8 mouse cellular contexts compared by ENCODE assay signal in genomic region chr11:121053536-121053935, GRCm38 (mm10). TPM values are rescaled to one million over a fixed set of nuclear protein-coding genes. Genes with fewer than 3 reads are reported as not detected.
DNase-seq lines count a peak whose midpoint lies in the region; ATAC-seq lines count a peak whose summit lies in the region.

No protein-coding gene starts in this region.

- peak; percentile 80 for DNase-seq in Muller cell, postnatal 12 days (ENCODE audit: inconsistent ontology term)
- peak; percentile 36 for DNase-seq in brain, embryonic 18.5 days (ENCODE audit: low read depth, low spot score)
- DNase-seq in heart, postnatal 14 days: peak; percentile 77 to 89
- peak; percentile 65 for DNase-seq in layer of hippocampus, adult 9-11 months
- peak; percentile 91 for DNase-seq in lung, postnatal 36 days
- peak; percentile 53 for DNase-seq in spleen, adult 12 weeks (ENCODE audit: low spot score)

- intact Hi-C loops in heart, postnatal 14 days (cut with DNase I): no loop called here

- ATAC-seq in erythroid progenitor cell, adult 5-6 weeks (replicated peaks; ENCODE audit: low FRiP score, poor library complexity, severe bottlenecking): peak; percentile 82
- no peak for ATAC-seq in activated CD4-positive, CD25-positive, alpha-beta regulatory T cell, adult 4 months

RNA-seq across cellular contexts. Expression of gene Sectm1b, which starts 9.8 kb away (rescaled TPM):
- not detected in 2 replicates for total RNA-seq in erythroid progenitor cell, adult 5-6 weeks (2015; ENCODE audit: low replicate concordance)
- total RNA-seq in erythroid progenitor cell, adult 5-6 weeks (2017; ENCODE audit: low replicate concordance): not detected in 2 replicates
- not detected for total RNA-seq in heart, postnatal 14 days (2021)
- polyA plus RNA-seq in activated CD4-positive, CD25-positive, alpha-beta regulatory T cell, adult 4 months (2017; shearing (Covaris generic)): not detected

RNA-seq across cellular contexts. Expression of gene Cd7, which starts 14.3 kb away (rescaled TPM):
- total RNA-seq in erythroid progenitor cell, adult 5-6 weeks (2015; ENCODE audit: low replicate concordance): 4.0 and 13.0 TPM in 2 replicates
- total RNA-seq in erythroid progenitor cell, adult 5-6 weeks (2017; ENCODE audit: low replicate concordance): 1.2 TPM in 1 of 2 replicates, not detected in the other
- under 1 TPM in 1 of 2 experiments, not detected in 1; 0.29 TPM for total RNA-seq in heart, postnatal 14 days (2021)
- polyA plus RNA-seq in activated CD4-positive, CD25-positive, alpha-beta regulatory T cell, adult 4 months (2017; shearing (Covaris generic)): 100 to 1,000 TPM in 1 of 2 experiments, 10 to 100 TPM in 1; 84.3 to 121 TPM

RNA-seq across cellular contexts. Expression of gene Sectm1a, which starts 27.5 kb away (rescaled TPM):
- not detected in 2 replicates for total RNA-seq in erythroid progenitor cell, adult 5-6 weeks (2015; ENCODE audit: low replicate concordance)
- not detected in 2 replicates for total RNA-seq in erythroid progenitor cell, adult 5-6 weeks (2017; ENCODE audit: low replicate concordance)
- total RNA-seq in heart, postnatal 14 days (2021): not detected
- not detected for polyA plus RNA-seq in activated CD4-positive, CD25-positive, alpha-beta regulatory T cell, adult 4 months (2017; shearing (Covaris generic))

Comparison
In these comparisons a context has a peak if more than half of its experiments do, and no peak if none do; other contexts are left out.
1. DNase-seq: peak in every context shown above with its lines; median percentile 91 in lung, postnatal 36 days; 83 in heart, postnatal 14 days; 80 in Muller cell, postnatal 12 days; 65 in layer of hippocampus, adult 9-11 months; 53 in spleen, adult 12 weeks; 36 in brain, embryonic 18.5 days.